Mouse (Mus musculus): ENCODE measurements at regions not wholly inside any gene's neighbourhood (a gene's known extent, or its start where the extent isn't known, plus 50 kb on each side); places are given as distances from the start of the nearest gene placed in this dataset.

DNA sequence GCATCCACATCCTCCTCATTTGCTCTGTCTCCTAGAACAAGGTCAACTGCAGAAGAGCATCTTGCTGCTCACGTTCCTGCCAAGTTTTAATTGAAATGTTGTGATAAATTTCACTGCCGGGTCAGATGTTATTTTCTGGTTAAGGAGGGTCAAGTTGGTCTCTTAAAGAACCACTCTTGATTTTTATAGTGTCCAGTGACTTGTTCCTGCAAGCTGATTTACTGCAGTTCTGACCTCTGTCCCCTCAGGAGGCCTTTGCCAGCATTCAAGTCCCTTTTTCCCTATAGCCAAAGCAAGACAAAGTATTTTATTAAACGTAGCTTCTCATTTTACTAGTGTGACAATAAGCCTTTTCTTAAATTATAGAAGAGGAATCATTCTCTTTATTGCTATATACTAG, 567.8 kb upstream of the Itga1 start:
- TF ChIP-seq POLR2A (IDR thresholded peaks at IDR 0.05; ENCODE audit: borderline replicate concordance, extremely low read depth, insufficient read depth, insufficient read length, poor library complexity, severe bottlenecking), result no peak
- DNase-seq (ENCODE audit: low read depth), result no peak

DNA sequence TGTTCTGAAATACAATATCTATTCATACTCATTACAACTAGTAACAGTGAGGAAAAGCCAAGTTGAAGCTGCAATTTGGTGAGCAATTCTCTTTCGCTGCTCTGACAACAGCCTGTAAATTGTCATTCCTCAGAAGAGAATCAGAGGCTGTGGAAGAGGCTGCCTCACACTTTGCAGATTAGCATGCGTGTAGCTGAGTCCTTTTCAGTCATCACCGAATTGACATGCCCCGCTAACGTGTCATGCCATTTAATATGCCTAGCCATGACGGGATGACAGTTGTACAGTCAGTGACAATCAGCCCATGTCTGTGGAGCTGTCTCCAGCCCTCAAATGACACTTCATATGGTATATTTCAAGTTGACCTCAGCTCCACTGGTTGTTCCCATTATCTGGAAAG, 553.4 kb upstream of the Itga1 start:
- DNase-seq (ENCODE audit: low read depth), result peak; percentile 59
- TF ChIP-seq CTCF (IDR thresholded peaks at IDR 0.05; ENCODE audit: borderline replicate concordance, extremely low read depth, insufficient read depth, insufficient read length), result no peak
- no peak for TF ChIP-seq POLR2A (IDR thresholded peaks at IDR 0.05; ENCODE audit: borderline replicate concordance, extremely low read depth, insufficient read depth, insufficient read length, poor library complexity, severe bottlenecking)

DNA sequence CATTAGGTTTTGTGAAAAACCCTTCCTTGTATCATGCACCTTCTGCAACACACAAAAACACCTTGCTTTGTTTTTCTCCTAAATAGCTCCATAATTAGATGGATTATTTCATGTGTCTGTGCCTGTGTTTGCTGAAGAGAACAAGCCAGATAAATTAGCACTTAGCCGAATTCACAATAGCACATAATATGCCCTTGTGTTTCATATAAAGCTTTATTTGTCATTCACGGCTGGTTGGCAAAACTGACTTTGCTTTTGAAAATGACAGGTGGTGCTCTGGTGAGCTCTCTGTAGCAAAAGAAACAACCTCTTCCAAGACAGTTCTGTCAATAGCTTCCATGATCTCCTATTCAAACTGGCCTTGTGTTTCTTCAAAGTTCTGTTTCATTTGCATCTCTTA, 551.2 kb upstream of the Itga1 start:
- no peak for TF ChIP-seq POLR2A (IDR thresholded peaks at IDR 0.05; ENCODE audit: borderline replicate concordance, extremely low read depth, insufficient read depth, insufficient read length, poor library complexity, severe bottlenecking)
- TF ChIP-seq CTCF (IDR thresholded peaks at IDR 0.05; ENCODE audit: borderline replicate concordance, extremely low read depth, insufficient read depth, insufficient read length), result no peak
- DNase-seq (ENCODE audit: low read depth), result peak; percentile 76

DNA sequence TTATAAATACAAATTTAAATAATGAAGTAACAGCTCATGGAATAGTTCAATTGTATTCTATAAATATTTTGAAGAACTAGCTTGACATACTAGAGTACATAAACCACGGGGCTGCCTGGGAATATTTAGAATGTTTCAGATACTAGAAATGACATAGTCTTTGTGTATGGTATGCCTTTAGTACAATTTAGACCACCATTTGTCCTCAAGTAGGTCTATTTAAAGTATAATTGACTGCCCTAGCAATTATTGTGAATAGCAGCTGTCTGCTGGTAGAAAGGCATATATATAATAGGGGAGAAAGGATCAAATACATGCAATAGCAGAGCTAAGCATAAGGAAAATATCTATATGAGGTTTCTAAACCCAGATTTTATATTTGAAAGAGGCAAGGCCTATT, 550.6 kb upstream of the Itga1 start:
- DNase-seq (ENCODE audit: low read depth), result peak; percentile 45
- no peak for TF ChIP-seq POLR2A (IDR thresholded peaks at IDR 0.05; ENCODE audit: borderline replicate concordance, extremely low read depth, insufficient read depth, insufficient read length, poor library complexity, severe bottlenecking)
- TF ChIP-seq CTCF (IDR thresholded peaks at IDR 0.05; ENCODE audit: borderline replicate concordance, extremely low read depth, insufficient read depth, insufficient read length), result no peak

DNA sequence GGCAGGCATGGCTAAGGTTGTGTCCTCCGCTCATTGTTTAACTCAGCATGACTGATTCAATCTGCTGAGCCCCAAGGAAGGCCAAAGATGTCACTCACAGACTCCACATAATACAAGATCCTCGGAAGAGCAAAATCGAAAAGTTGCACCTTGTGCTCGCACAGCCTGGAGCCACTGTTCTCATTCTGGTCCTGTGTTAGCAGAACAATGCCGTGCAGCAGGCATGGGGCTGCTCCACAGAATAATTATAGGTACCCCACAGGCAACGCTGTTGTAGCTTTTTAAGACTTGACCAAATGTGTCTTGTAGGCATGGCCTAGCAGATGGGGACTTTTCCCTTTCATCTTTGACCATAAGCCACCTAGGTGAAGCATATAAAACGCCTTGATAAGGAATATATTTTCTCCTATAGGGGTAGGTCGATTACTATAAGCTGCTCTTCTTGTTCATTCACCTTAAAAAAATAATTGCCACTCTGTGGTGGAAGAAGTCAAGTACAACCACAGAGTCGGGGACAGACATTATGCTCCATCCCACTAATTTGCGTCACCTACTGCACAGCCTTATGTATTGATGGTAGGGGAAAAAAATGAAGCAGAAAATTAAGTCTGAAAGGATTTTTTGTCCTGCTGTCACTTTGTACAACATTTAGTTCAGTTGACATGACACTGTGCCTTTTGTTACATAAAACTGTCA, 529.8 kb upstream of the Itga1 start:
- peak; percentile 73 for DNase-seq (ENCODE audit: low read depth)
- TF ChIP-seq POLR2A (IDR thresholded peaks at IDR 0.05; ENCODE audit: borderline replicate concordance, extremely low read depth, insufficient read depth, insufficient read length, poor library complexity, severe bottlenecking), result no peak
- no peak for TF ChIP-seq CTCF (IDR thresholded peaks at IDR 0.05; ENCODE audit: borderline replicate concordance, extremely low read depth, insufficient read depth, insufficient read length)

DNA sequence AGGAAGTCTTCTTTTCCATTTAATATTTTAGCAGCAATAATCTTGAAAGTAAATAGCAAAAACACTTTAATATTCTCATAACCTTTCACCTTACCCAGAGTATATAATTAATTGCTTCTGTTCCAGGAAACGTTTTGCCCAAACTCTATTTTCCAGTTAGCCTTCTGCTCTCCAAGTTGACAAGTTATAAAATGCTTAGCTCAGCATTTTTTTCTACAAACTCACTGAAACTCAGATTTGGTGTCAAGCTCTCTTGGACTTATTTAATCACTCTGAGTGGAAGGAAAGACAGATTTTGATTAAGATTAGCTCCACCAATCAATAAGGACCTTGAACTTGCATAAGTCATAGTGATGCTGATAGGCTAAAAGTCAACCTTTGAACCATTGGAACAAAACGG, 528.8 kb upstream of the Itga1 start:
- TF ChIP-seq POLR2A (IDR thresholded peaks at IDR 0.05; ENCODE audit: borderline replicate concordance, extremely low read depth, insufficient read depth, insufficient read length, poor library complexity, severe bottlenecking) (no peak), CTCF (IDR thresholded peaks at IDR 0.05; ENCODE audit: borderline replicate concordance, extremely low read depth, insufficient read depth, insufficient read length) (no peak)
- DNase-seq (ENCODE audit: low read depth), result no peak

DNA sequence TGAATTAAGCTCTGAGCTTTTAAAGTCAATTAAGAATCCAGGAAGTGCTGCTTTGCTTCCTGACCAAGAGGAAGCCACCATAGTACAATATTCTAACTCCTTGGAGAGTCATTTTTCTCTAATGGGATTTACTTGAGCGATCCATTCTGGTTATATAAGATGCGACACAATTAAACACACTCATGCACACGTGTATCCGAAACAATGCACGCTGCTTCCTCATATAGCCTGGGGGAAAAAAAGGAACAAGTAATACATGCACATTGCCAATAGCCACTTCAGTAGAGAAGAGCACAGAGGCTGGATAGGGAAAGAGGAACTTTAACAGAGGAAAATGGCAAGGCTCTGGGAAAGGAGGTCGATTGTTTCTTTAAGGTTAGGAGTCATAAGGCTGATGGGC, 511.4 kb upstream of the Itga1 start:
- DNase-seq (ENCODE audit: low read depth), result peak; percentile 12

DNA sequence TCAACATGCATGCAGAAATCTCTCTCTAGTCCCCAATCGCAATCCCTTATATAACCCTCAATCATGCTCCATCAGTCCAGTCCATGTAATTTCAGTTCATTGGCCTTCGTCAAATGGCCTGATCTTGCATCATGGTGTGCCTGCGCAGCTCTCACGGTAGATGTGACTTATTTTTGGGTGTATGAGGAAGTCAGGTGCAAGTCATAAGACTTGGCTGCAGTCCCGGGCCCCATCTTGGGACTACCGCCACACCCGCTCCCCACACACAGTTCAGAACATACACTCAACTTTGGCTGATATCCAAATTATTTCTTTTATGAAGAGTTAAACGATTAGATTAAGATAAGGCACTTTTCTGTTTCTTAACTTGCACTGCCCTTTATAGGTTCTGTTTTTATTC, 504.7 kb upstream of the Itga1 start:
- no peak for DNase-seq (ENCODE audit: low read depth)
- TF ChIP-seq CTCF (IDR thresholded peaks at IDR 0.05; ENCODE audit: borderline replicate concordance, extremely low read depth, insufficient read depth, insufficient read length), result no peak
- no peak for TF ChIP-seq POLR2A (IDR thresholded peaks at IDR 0.05; ENCODE audit: borderline replicate concordance, extremely low read depth, insufficient read depth, insufficient read length, poor library complexity, severe bottlenecking)

More for the DNA sequence above, 511.4 kb upstream of the Itga1 start:
- no peak for TF ChIP-seq POLR2A (IDR thresholded peaks at IDR 0.05; ENCODE audit: borderline replicate concordance, extremely low read depth, insufficient read depth, insufficient read length, poor library complexity, severe bottlenecking)
- no peak for TF ChIP-seq CTCF (IDR thresholded peaks at IDR 0.05; ENCODE audit: borderline replicate concordance, extremely low read depth, insufficient read depth, insufficient read length)

DNA sequence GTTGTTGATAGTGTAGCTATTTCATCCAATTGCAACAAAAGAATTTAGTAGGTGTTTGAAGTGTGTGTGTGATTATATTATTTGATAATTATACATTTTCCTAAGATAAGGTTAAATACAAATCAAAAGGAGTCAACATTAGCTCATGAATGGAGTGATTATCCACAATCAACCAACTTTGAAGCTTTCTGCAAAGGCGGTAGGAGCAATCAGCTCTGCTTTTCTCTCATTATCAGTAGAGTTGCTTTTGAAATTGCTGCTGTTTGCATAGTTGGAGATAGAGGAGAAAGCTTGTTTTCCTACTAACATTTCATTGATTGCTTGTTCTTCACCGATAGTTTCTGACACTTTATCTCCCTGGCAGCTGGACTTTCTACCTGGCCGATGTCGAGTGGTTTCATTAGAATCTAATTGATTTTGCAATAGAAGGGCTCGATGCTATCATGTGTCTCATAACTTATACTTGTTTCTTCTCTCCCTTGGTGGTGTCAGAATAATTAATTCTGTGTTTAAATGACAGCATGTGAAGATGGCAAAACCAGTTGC, 493.4 kb upstream of the Itga1 start:
- no peak for TF ChIP-seq CTCF (IDR thresholded peaks at IDR 0.05; ENCODE audit: borderline replicate concordance, extremely low read depth, insufficient read depth, insufficient read length)
- no peak for TF ChIP-seq POLR2A (IDR thresholded peaks at IDR 0.05; ENCODE audit: borderline replicate concordance, extremely low read depth, insufficient read depth, insufficient read length, poor library complexity, severe bottlenecking)
- DNase-seq (ENCODE audit: low read depth), result no peak

DNA sequence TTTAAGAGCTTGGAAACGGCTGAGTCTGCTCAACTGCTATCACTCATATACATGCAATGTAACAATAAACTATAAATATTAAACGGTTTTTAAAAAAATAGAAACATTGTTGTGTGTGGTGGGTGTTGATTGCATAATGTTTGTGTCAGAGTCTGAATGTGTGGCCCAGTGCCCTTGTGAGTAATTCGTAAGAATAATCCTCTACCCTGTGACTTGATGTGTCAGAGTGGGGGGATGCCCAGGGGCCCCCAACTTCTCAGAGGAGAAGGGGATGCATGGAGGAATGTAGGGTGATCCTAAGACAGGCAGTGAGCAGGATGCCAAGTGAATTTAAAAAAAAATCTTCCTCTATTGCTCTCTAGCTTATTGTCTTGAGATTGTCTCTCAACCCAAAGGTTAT, 474.2 kb upstream of the Itga1 start:
- TF ChIP-seq POLR2A (IDR thresholded peaks at IDR 0.05; ENCODE audit: borderline replicate concordance, extremely low read depth, insufficient read depth, insufficient read length, poor library complexity, severe bottlenecking), result no peak
- no peak for TF ChIP-seq CTCF (IDR thresholded peaks at IDR 0.05; ENCODE audit: borderline replicate concordance, extremely low read depth, insufficient read depth, insufficient read length)

DNA sequence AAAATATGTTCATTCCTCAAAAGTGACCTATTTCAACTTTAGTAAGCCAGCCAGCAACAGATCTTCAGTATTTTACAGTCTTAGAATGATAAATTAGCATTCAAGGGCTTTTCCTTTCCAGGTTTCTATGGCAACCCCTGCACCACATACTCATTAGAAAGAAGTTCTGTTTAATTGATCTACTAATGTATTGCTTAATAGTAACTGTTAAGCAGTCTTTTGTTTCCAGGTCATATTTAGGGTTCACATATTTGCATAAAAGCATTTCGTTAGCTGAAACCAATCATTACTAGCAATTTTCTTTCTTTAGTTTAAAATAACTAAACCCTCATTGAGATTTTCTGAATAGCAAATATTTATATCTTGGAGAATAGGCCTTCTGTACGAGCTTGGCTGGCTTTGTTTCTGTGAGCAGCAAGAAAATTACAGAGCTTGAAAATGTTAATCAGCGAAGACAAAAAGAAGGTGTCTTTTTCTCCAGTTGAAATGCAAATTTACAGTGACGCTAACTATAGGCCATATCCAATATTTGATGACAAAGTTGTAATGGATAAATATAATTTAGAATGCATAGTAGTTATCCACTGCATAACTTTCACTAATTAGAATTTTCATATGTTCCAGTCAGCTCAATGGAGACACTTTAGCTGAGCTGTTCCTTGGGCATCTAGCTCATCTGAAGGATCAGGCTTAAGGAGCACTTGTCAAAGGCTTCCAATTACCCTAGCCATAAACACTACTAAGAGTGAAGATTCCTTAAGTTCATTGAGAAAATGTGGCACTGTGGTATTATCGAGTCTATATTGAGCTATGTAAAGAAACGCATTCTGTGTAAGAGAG, 473.5 kb upstream of the Itga1 start:
- no peak for TF ChIP-seq POLR2A (IDR thresholded peaks at IDR 0.05; ENCODE audit: borderline replicate concordance, extremely low read depth, insufficient read depth, insufficient read length, poor library complexity, severe bottlenecking)
- no peak for TF ChIP-seq CTCF (IDR thresholded peaks at IDR 0.05; ENCODE audit: borderline replicate concordance, extremely low read depth, insufficient read depth, insufficient read length)
- DNase-seq (ENCODE audit: low read depth), result peak; percentile 89

More for the DNA sequence above, 474.2 kb upstream of the Itga1 start:
- no peak for DNase-seq (ENCODE audit: low read depth)

Measured in brain, embryonic 14.5 days (tissue).